In genomic region chrX:101639741-101640166, GRCm38 (mm10) we compare ENCODE assay signal across 8 mouse cellular contexts. TPM values are rescaled to one million over a fixed set of nuclear protein-coding genes. Genes with fewer than 3 reads are reported as not detected.
DNase-seq lines count a peak whose midpoint lies in the region; ATAC-seq and TF ChIP-seq lines count a peak whose summit lies in the region.

Gene Ogt (plus strand): TSS chrX:101640060.

- peaks cover 11% of the 10 kb centered on the region for H3K4me1 ChIP-seq in G1E (ENCODE audit: insufficient read depth, low read depth, low read length)
- H3K4me1 ChIP-seq in forebrain, embryonic 16.5 days (replicated peaks; ENCODE audit: control insufficient read depth, insufficient read depth, low read length): peaks cover 9% of the 10 kb centered on the region
- H3K4me1 ChIP-seq in lung, embryonic 14.5 days (ENCODE audit: insufficient read depth): no peaks in the 10 kb centered on the region
- no peaks in the 10 kb centered on the region for H3K4me1 ChIP-seq in olfactory bulb, adult 2 months (ENCODE audit: control insufficient read depth, insufficient read depth, low read length)
- peaks cover 2% of the 10 kb centered on the region for H3K4me1 ChIP-seq in thymus, adult 2 months (replicated peaks; ENCODE audit: control insufficient read depth, insufficient read depth, low read length)

- peak within 1 kb of the TSS; percentile 80 for H3K9ac ChIP-seq in forebrain, embryonic 16.5 days (replicated peaks; ENCODE audit: low read depth, low read length)
- peak within 1 kb of the TSS; percentile 86 for H3K9ac ChIP-seq in lung, embryonic 14.5 days

- H3K36me3 ChIP-seq in G1E (replicated peaks): peaks cover 10% of the 10 kb centered on the region
- H3K36me3 ChIP-seq in forebrain, embryonic 16.5 days (ENCODE audit: control insufficient read depth, insufficient read depth): no peaks in the 10 kb centered on the region
- H3K36me3 ChIP-seq in lung, embryonic 14.5 days (ENCODE audit: insufficient read depth): peaks cover 6% of the 10 kb centered on the region
- peaks cover 11% of the 10 kb centered on the region for H3K36me3 ChIP-seq in thymus, adult 2 months (ENCODE audit: control insufficient read depth, insufficient read depth, low read length)

- whole genome bisulfite sequencing in forebrain, embryonic 16.5 days: 12% methylated on average over 24 of the region's 24 CpGs
- WGBS in lung, embryonic 14.5 days: 10% methylated on average over 24 of the region's 24 CpGs
- WGBS in olfactory bulb, adult 2 months: 17% methylated on average over 24 of the region's 24 CpGs
- 2% methylated on average over 24 of the region's 24 CpGs for WGBS in thymus, adult 2 months

- no peaks in the 10 kb centered on the region for H3K27me3 ChIP-seq in G1E (ENCODE audit: insufficient read depth, low read length)
- H3K27me3 ChIP-seq in forebrain, embryonic 16.5 days (replicated peaks; ENCODE audit: control insufficient read depth, insufficient read depth, low read length): no peaks in the 10 kb centered on the region; the same call in 1 of the 2 replicates
- no peaks in the 10 kb centered on the region for H3K27me3 ChIP-seq in lung, embryonic 14.5 days (ENCODE audit: insufficient read depth, low read length)
- no peaks in the 10 kb centered on the region for H3K27me3 ChIP-seq in thymus, adult 2 months (ENCODE audit: control insufficient read depth, insufficient read depth, low read length)

- TF ChIP-seq POLR2A in olfactory bulb, adult 2 months (IDR thresholded peaks at IDR 0.05; ENCODE audit: insufficient read depth, low read depth, low read length): no peak
- TF ChIP-seq POLR2A in thymus, adult 2 months (IDR thresholded peaks at IDR 0.05; ENCODE audit: control insufficient read depth, extremely low read depth, insufficient read depth, low read length, poor library complexity): no peak

- peak within 1 kb of the TSS; percentile 77 for H3K4me3 ChIP-seq in G1E (ENCODE audit: low read depth, low read length)
- peak within 1 kb of the TSS; percentile 65 for H3K4me3 ChIP-seq in forebrain, embryonic 16.5 days (replicated peaks; ENCODE audit: low read length)
- H3K4me3 ChIP-seq in layer of hippocampus, adult 2 months: peak within 1 kb of the TSS; percentile 75
- peak within 1 kb of the TSS; percentile 67 for H3K4me3 ChIP-seq in lung, embryonic 14.5 days (ENCODE audit: low read depth, low read length)
- H3K4me3 ChIP-seq in olfactory bulb, adult 2 months (ENCODE audit: insufficient read depth, low read depth, low read length): peak within 1 kb of the TSS; percentile 69
- peak within 1 kb of the TSS; percentile 99 for H3K4me3 ChIP-seq in thymus, adult 2 months (ENCODE audit: control insufficient read depth, insufficient read depth, low read length)

- H3K27ac ChIP-seq in forebrain, embryonic 16.5 days (ENCODE audit: low read length): peak within 1 kb of the TSS; percentile 89
- H3K27ac ChIP-seq in layer of hippocampus, adult 2 months: peak within 1 kb of the TSS; percentile 98
- peak within 1 kb of the TSS; percentile 84 for H3K27ac ChIP-seq in lung, embryonic 14.5 days (ENCODE audit: low read depth)
- peak within 1 kb of the TSS; percentile 98 for H3K27ac ChIP-seq in olfactory bulb, adult 2 months (ENCODE audit: insufficient read depth, low read depth, low read length)
- peak within 1 kb of the TSS; percentile 43 for H3K27ac ChIP-seq in thymus, adult 2 months (ENCODE audit: control insufficient read depth, insufficient read depth, low read length)

- no peak for TF ChIP-seq CTCF in G1E (IDR thresholded peaks at IDR 0.05; ENCODE audit: low read depth, low read length)
- TF ChIP-seq CTCF in layer of hippocampus, adult 2 months (conservative IDR thresholded peaks at IDR 0.05): no peak
- no peak for TF ChIP-seq CTCF in lung, embryonic 14.5 days (IDR thresholded peaks at IDR 0.05; ENCODE audit: low read depth)
- no peak for TF ChIP-seq CTCF in olfactory bulb, adult 2 months (IDR thresholded peaks at IDR 0.05; ENCODE audit: insufficient read depth, low read depth, low read length)
- TF ChIP-seq CTCF in thymus, adult 2 months (IDR thresholded peaks at IDR 0.05; ENCODE audit: borderline replicate concordance, control insufficient read depth, extremely low read depth, insufficient read depth, low read length, poor library complexity): no peak

- H3K9me3 ChIP-seq in G1E (replicated peaks): no peaks in the 10 kb centered on the region
- H3K9me3 ChIP-seq in forebrain, embryonic 16.5 days (ENCODE audit: control insufficient read depth, low read length): no peaks in the 10 kb centered on the region
- H3K9me3 ChIP-seq in lung, embryonic 14.5 days (ENCODE audit: low read depth, low read length): no peaks in the 10 kb centered on the region

- intact Hi-C loops in heart, postnatal 36 days (cut with DNase I): loop anchor here (5.0 kb wide), 2 partner anchors 107 to 367 kb away; partner anchors contain the start of genes Med12 and Taf1

- peak; percentile 52 for DNase-seq in G1E (ENCODE audit: low spot score)
- peak; percentile 88 to 89 for DNase-seq in cerebellum, adult 18-20 months
- peak; percentile 87 to 88 for DNase-seq in heart, postnatal 36 days
- peak; percentile 85 to 89 for DNase-seq in layer of hippocampus, adult 2 months (ENCODE audit: low spot score in 2 of 2)
- peak; percentile 96 for DNase-seq in lung, embryonic 14.5 days
- DNase-seq in thymus, adult 2 months: peak; percentile 87

- peak within 1 kb of the TSS; percentile 50 for H3K4me2 ChIP-seq in forebrain, embryonic 16.5 days (ENCODE audit: low read length)
- H3K4me2 ChIP-seq in lung, embryonic 14.5 days: peak within 1 kb of the TSS; percentile 71

- peak; percentile 87 for ATAC-seq in G1E (ENCODE audit: extremely low read depth, insufficient number of reproducible peaks, low FRiP score, poor library complexity, severe bottlenecking)
- peak; percentile 91 for ATAC-seq in forebrain, embryonic 16.5 days
- peak; percentile 96 for ATAC-seq in lung, embryonic 14.5 days (ENCODE audit: insufficient read depth)

RNA-seq across cellular contexts. Expression of gene Ogt, which starts in this region (rescaled TPM):
- total RNA-seq in G1E (2014; fragmentation: Nextera tagmentation) (609 and 615 TPM in 2 replicates), G1E (2017) (173 TPM in 2 replicates)
- 4.6 and 6.1 TPM in 2 replicates for polyA plus RNA-seq in G1E (2012)
- 258 and 285 TPM in 2 replicates for polyA plus RNA-seq in forebrain, embryonic 16.5 days (2015; fragmentation: Nextera tagmentation; extraction: Ambion mirVana)
- 10 to 100 TPM; 57.1 to 62.2 TPM for total RNA-seq in heart, postnatal 36 days (2021)
- total RNA-seq in layer of hippocampus, adult 2 months (2021): 100 to 1,000 TPM; 228 to 241 TPM
- polyA plus RNA-seq in lung, embryonic 14.5 days (2014; fragmentation: Nextera tagmentation; extraction: Ambion mirVana): 183 TPM in 2 replicates
- 377 and 593 TPM in 2 replicates for polyA plus RNA-seq in olfactory bulb, adult 2 months (2012; ENCODE audit: insufficient read depth, insufficient read length, low replicate concordance, missing spikeins)
- polyA plus RNA-seq in thymus, adult 2 months (2012; rRNA removed): 192 and 229 TPM in 2 replicates

Comparison
In these comparisons a context has a peak if more than half of its experiments do, and no peak if none do; other contexts are left out.
1. Peak in every context shown above with its lines: DNase-seq, ATAC-seq, H3K4me3 ChIP-seq and H3K27ac ChIP-seq.
2. RNA of gene Ogt (polyA plus RNA-seq): 377 to 593 TPM in olfactory bulb, adult 2 months, 258 to 285 TPM in forebrain, embryonic 16.5 days, 192 to 229 TPM in thymus, adult 2 months and 183 TPM in lung, embryonic 14.5 days; 4.6 to 6.1 TPM in G1E; every median in the first group is over 10 times any median in the second.
3. H3K27ac ChIP-seq: peak in every context shown above with its lines; median percentile 98 in layer of hippocampus, adult 2 months; 98 in olfactory bulb, adult 2 months; 89 in forebrain, embryonic 16.5 days; 84 in lung, embryonic 14.5 days; 43 in thymus, adult 2 months.